Mouse (Mus musculus): ENCODE data around the gene Il27ra.
"Not testable (repeated sequence)": the region's sequence is repeated elsewhere in the genome, so short reads cannot be mapped to it uniquely, and the experiment has no call there.

Gene Il27ra

DNA sequence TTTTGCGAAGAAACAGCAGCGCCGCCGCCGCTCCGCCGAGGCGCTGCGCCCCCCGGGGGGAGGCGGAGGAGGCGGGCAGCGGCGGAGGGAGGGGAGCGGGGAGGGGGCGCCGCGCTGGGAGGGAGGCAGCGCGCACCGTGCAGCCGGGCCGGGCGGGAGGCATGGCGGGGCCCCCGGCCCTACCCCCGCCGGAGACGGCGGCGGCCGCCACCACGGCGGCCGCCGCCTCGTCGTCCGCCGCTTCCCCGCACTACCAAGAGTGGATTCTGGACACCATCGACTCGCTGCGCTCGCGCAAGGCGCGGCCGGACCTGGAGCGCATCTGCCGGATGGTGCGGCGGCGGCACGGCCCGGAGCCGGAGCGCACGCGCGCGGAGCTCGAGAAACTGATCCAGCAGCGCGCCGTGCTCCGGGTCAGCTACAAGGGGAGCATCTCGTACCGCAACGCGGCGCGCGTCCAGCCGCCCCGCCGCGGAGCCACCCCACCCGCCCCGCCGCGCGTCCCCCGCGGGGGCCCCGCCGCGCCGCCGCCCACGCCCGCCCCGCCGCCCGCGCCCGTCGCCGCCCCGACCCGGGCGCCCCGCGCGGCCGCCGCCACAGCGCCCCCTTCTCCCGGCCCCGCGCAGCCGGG, 44.8 kb downstream of the Il27ra start, which contains the start of gene Samd1:
Gene Samd1 (plus strand): TSS at position 162 of the 631 bp plus-strand sequence.
- in situ Hi-C loops (cut with MboI, MseI) = no loop called here

GRCm38 (mm10) chr8:83996567-83997505, 45.6 kb downstream of the Il27ra start:
- in situ Hi-C loops (cut with MboI, MseI) = no loop called here

DNA sequence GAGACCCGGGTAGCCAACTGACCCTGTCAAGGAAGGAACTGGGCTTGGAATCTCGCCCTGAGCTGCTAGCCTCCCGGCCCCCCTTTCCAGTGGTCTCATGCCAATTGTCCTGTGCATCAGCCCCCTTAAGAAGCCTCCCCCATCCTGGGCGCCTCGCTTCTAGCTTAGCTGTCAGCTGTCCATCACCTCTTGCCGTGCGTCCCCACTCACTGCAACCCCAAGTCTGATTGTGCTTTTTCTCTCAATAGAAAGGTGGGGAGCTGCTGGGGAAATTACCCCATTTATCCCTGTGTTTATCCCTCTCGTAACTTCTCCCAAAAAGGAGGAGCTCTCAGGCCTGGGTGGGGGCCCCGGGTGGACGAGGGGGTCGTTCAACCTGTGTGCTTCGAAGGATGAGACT, 46.4 kb downstream of the Il27ra start:
- in situ Hi-C loops (cut with MboI, MseI) = no loop called here

- in situ Hi-C loops (cut with MboI, MseI) = no loop called here
Measured at GRCm38 (mm10) chr8:83994030-83994429, 48.4 kb downstream of the Il27ra start.

GRCm38 (mm10) chr8:83992488-83992887, 49.9 kb downstream of the Il27ra start:
- in situ Hi-C loops (cut with MboI, MseI) = no loop called here

DNA sequence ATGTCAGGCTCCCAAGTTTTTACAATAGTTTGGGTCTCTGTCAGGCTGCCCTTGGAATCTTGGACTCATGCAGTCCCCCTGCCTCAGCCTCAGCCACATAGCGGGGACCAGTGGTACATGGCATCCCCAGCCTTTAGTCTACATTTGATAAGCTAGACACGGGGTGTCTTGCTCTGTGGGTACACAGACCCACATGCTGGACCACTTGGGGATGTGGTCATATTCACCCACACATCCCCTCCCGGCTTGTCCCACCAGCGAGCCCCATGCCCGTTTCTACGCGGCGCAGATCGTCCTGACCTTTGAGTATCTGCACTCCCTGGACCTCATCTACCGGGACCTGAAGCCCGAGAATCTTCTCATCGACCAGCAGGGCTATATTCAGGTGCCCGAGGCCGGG, 52.2 kb downstream of the Il27ra start:
- in situ Hi-C loops (cut with MboI, MseI) = no loop called here

DNA sequence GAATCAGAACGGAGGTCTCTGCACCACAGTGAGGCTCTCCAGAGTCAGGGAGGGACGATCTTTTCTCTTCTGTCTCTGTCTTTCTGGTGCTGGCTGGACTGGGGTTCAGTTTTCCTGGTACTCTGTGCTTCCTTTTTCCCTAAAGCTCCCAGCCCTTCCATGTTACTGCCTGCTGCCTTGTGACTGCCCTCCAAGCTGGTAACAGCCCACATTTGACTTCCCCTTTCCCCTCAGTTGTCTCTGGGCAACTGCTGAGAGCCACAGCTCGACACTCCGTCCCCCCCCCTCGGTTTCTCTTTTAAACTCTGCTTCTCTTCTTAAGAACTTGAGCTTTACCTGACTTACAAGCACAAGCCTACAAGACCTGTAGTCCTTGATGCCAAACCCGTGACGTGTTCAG, 53.1 kb downstream of the Il27ra start:
- in situ Hi-C loops (cut with MboI, MseI) = no loop called here

GRCm38 (mm10) chr8:83983222-83983621, 59.2 kb downstream of the Il27ra start:
- in situ Hi-C loops (cut with MboI, MseI) = not testable (repeated sequence)

DNA sequence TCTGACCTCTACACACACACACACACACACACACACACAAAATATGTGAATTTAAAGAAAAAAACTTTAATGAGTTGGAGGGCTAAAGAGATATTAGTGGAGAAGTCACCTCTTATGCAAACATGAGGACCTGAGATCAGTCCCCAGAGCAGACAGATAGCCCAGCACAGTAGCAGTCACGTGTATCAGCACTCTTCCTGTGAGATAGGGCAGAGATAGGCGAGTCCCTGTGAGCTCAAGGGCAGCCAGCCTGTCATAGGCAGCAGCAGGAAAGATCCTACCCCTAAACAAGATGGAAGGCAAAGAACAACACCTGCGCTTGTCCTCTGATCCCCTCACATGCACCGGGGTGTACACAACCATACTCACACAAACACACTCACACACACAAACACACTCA, 59.9 kb downstream of the Il27ra start:
- in situ Hi-C loops (cut with MboI, MseI) = no loop called here

DNA sequence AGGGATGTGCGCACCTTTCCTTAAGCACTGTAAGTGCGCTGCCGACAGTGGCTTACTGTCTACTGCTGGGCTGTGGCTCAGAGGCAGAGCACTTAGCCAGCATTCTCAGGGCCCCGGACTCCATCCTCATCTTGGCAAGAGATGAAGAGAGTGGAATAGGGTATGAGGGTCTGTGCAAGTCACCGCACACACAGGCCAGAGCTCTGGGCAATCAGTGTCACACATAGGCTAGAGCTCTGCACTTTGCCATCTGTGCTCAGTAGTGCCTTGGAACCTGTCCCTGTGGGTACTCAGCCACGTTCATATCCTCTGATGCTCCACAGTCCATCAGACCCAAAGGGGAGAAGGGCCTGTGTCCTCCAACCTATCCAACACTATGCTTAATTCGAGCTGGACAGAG, 60.9 kb downstream of the Il27ra start:
- in situ Hi-C loops (cut with MboI, MseI) = no loop called here

- in situ Hi-C loops (cut with MboI, MseI) = no loop called here
Measured at GRCm38 (mm10) chr8:83980845-83981244, 61.5 kb downstream of the Il27ra start.

Measured in T-helper 2 cell (primary cell).